Mouse (Mus musculus) thymus, adult 2 months (tissue): ENCODE data around the gene Helz2. TPM values are rescaled to one million over a fixed set of nuclear protein-coding genes. Genes with fewer than 3 reads are reported as not detected.

ENCODE experiments used
- DNase-seq: peaks from one replicate; pipeline ENCODE4 v3.0.0; 2021
- H3K27ac ChIP-seq: fragments of 200-500 bp; 2 replicates; pipeline ENCODE4 v1.5.1; 2012; ENCODE audit warnings: low read length, control low read depth; ENCODE audit not compliant: control insufficient read depth, insufficient read depth
- H3K27me3 ChIP-seq: fragments of 200-500 bp; 2 replicates; pipeline ENCODE4 v1.6.1; 2012; ENCODE audit warnings: mild to moderate bottlenecking, low read length, moderate library complexity, mixed read lengths; ENCODE audit not compliant: control insufficient read depth, insufficient read depth
- H3K36me3 ChIP-seq: fragments of 200-500 bp; 2 replicates; pipeline ENCODE4 v1.6.1; 2012; ENCODE audit warnings: mild to moderate bottlenecking, low read length, moderate library complexity; ENCODE audit not compliant: control insufficient read depth, insufficient read depth
- H3K4me1 ChIP-seq: fragments of 200-500 bp; replicated peaks from 2 replicates; pipeline ENCODE4 v1.6.1; 2012; ENCODE audit warnings: low read length; ENCODE audit not compliant: control insufficient read depth, insufficient read depth
- H3K4me3 ChIP-seq: fragments of 200-500 bp; 2 replicates; pipeline ENCODE4 v1.5.1; 2012; ENCODE audit warnings: mild to moderate bottlenecking, low read length, control low read depth, moderate library complexity; ENCODE audit not compliant: control insufficient read depth, insufficient read depth
- CTCF ChIP-seq: fragments of 200-500 bp; IDR thresholded peaks from 2 replicates; pipeline ENCODE4 v1.5.1; 2012; ENCODE audit warnings: mild to moderate bottlenecking, control low read depth, low read length, moderate library complexity, borderline replicate concordance; ENCODE audit not compliant: control insufficient read depth, poor library complexity, insufficient read depth; ENCODE audit errors: extremely low read depth
- POLR2A ChIP-seq: fragments of 200-500 bp; IDR thresholded peaks from 2 replicates; pipeline ENCODE4 v1.6.1; 2012; ENCODE audit warnings: mild to moderate bottlenecking, low read length, control low read depth, moderate library complexity; ENCODE audit not compliant: control insufficient read depth, poor library complexity, insufficient read depth; ENCODE audit errors: extremely low read depth
- WGBS: fragments of 180-500 bp; shearing (Covaris S2); methylation state at CpG from one replicate; pipeline ENCODE4 v1.1.7; 2018; 5-methylcytosine and 5-hydroxymethylcytosine counted together
- polyA plus RNA-seq: library from polyadenylated mRNA; depleted of rRNA; stranded (reverse); fragments of >200 nt; gene quantifications from 2 replicates; pipeline ENCODE4 v1.2.3, GENCODE M21; 2012

Gene Helz2
- polyA plus RNA-seq, 1 experiment: 106 TPM

GRCm38 (mm10) chr2:181218881-181219485 is 22.8 kb downstream of the Helz2 start:
- Histone ChIP-seq H3K4me1 (peaks cover 18% of the 10 kb centered on the region), H3K27ac (peak overlapping the region; percentile 87), H3K4me3 (no peak overlapping the region), H3K36me3 (no peaks in the 10 kb centered on the region), H3K27me3 (no peaks in the 10 kb centered on the region)
- 37% methylated on average over 5 of the region's 5 CpGs for WGBS
- DNase-seq: no peak
- TF ChIP-seq CTCF: no peak
- no peak for TF ChIP-seq POLR2A

- DNase-seq: no peak
- no peak overlapping the region for H3K27ac ChIP-seq
- 98% methylated on average over 6 of the region's 6 CpGs for WGBS
- H3K4me1 ChIP-seq: peaks cover 33% of the 10 kb centered on the region
- H3K27me3 ChIP-seq: no peaks in the 10 kb centered on the region; the same call in 1 of the 2 replicates
- no peaks in the 10 kb centered on the region for H3K36me3 ChIP-seq
- TF ChIP-seq CTCF (no peak), POLR2A (no peak)
- no peak overlapping the region for H3K4me3 ChIP-seq
Observed at GRCm38 (mm10) chr2:181216037-181216436, 25.8 kb downstream of the Helz2 start.

- no peak for TF ChIP-seq POLR2A
- TF ChIP-seq CTCF: no peak
- H3K27me3 ChIP-seq: no peaks in the 10 kb centered on the region; the same call in 1 of the 2 replicates
- DNase-seq: peak; percentile 39
Observed at GRCm38 (mm10) chr2:181213021-181213445, 28.8 kb downstream of the Helz2 start, which contains the start of gene Srms. TSS of gene Srms (minus strand) at chr2:181213185.

DNA sequence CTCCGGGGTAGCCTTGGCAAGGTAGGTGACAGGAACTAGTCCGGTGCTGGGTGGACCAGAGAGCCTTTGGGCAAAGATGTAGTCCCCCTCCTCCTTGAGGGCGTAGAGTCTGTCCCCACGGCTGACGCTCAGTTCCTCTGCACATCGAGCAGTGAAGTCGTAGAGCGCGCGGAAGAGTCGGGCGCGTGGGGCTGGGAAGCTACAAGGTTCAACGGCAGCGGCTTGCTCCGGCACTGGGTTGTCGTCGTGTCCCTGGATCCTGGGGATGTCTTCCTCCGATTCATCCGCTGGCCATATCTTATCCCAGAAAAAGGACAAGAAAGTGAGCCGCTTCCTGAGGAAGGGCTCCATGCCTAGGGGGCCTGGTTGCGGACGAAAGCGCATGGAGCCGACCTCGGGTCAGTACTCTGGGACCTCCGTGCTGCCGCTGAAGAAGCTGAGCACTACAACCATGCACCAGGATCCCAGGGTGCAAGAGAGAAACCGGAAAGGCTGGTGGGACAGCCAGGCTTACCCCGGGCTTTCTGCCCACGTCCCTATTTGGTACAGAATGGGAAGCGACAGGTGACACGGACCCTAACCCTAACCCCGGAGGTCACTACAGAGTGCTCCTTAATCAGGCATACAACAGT is 29.3 kb downstream of the Helz2 start:
- Histone ChIP-seq H3K27me3 (no peaks in the 10 kb centered on the region; the same call in 1 of the 2 replicates), H3K36me3 (no peaks in the 10 kb centered on the region), H3K4me3 (peak overlapping the region; percentile 31), H3K4me1 (peaks cover 15% of the 10 kb centered on the region), H3K27ac (no peak overlapping the region)
- DNase-seq: no peak
- TF ChIP-seq CTCF (no peak), POLR2A (no peak)
- 4% methylated on average over 34 of the region's 34 CpGs for WGBS

More at GRCm38 (mm10) chr2:181213021-181213445, 28.8 kb downstream of the Helz2 start, which contains the start of gene Srms:
- peak within 1 kb of the TSS; percentile 31 for H3K4me3 ChIP-seq
- H3K36me3 ChIP-seq: no peaks in the 10 kb centered on the region
- H3K27ac ChIP-seq: no peak within 1 kb of the TSS
- under 1% methylated on average over 17 of the region's 17 CpGs for WGBS
- H3K4me1 ChIP-seq: peaks cover 15% of the 10 kb centered on the region

DNA sequence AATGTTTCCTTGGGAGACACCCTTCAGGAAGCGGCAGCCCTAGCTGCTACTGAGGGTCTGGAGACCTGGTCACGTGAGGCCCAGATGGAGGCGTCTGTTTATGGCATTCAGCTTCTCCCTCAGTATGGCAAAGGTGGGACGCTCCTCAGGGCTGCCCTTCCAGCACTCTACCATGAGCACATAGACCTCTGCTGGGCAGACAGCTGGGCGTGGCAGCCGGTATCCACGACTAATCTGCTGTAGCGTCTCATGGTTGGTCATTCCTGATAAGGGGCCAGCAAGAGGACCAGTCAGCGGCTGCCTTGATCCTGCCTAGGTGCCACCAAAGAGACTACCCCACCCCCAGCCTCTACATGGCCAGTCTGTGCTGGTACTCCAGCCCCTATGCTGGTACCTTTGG is 35.7 kb downstream of the Helz2 start:
- Histone ChIP-seq H3K4me1 (no peaks in the 10 kb centered on the region), H3K27ac (no peak overlapping the region), H3K36me3 (no peaks in the 10 kb centered on the region), H3K4me3 (no peak overlapping the region), H3K27me3 (no peaks in the 10 kb centered on the region)
- no peak for DNase-seq
- 93% methylated on average over 9 of the region's 9 CpGs for WGBS
- no peak for TF ChIP-seq POLR2A
- TF ChIP-seq CTCF: no peak

DNA sequence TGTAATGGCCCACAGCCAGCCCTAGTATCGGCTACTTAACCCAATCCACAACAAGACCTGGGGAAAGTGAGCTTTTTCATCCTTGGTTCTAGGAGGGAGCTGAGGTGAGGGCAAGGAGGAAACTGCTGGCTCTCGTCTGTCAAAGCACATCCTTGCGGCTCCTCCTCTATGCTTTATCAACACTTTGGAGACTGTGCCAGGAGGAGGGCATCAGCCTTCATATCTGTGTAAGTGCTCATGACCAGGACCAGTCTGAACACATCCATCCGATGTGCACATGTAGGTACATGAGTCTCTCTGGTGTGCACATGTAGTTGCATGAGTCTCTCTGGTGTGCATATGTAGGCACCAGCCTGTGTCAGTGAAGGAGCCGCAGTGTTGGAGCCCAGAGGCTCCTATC is 36.1 kb downstream of the Helz2 start:
- WGBS: 93% methylated on average over 5 of the region's 5 CpGs
- Histone ChIP-seq H3K27me3 (no peaks in the 10 kb centered on the region), H3K4me1 (no peaks in the 10 kb centered on the region), H3K36me3 (no peaks in the 10 kb centered on the region), H3K4me3 (no peak overlapping the region), H3K27ac (no peak overlapping the region)
- TF ChIP-seq POLR2A (no peak), CTCF (no peak)
- no peak for DNase-seq

- H3K36me3 ChIP-seq: no peaks in the 10 kb centered on the region
- TF ChIP-seq POLR2A: no peak
- no peak for TF ChIP-seq CTCF
- H3K4me1 ChIP-seq: no peaks in the 10 kb centered on the region
- WGBS: 91% methylated on average over 6 of the region's 6 CpGs
- H3K4me3 ChIP-seq: no peak overlapping the region
- DNase-seq: no peak
- no peaks in the 10 kb centered on the region for H3K27me3 ChIP-seq
- H3K27ac ChIP-seq: no peak overlapping the region
Observed at GRCm38 (mm10) chr2:181202886-181203285, 38.9 kb downstream of the Helz2 start.
